Mouse (Mus musculus) MEL (cell line): ENCODE measurements around the gene Ern1. TPM values are rescaled to one million over a fixed set of nuclear protein-coding genes. Genes with fewer than 3 reads are reported as not detected.

ENCODE experiments used
- DNase-seq: peaks from one replicate; pipeline ENCODE4 v3.0.0; 2011; ENCODE audit warnings: low read depth, low spot score
- H3K27ac ChIP-seq: 2 replicates; pipeline ENCODE4 v1.5.1; 2012; ENCODE audit warnings: low read depth, mild to moderate bottlenecking, control low read depth, low read length, moderate library complexity; ENCODE audit not compliant: control insufficient read depth
- H3K27me3 ChIP-seq, 2 experiments: fragments of 150-350 bp in 1 of 2; sonication (generic) in 1 of 2; 2 replicates each; pipeline ENCODE4 v1.6.1; 2012; ENCODE audit warnings: low read length in 2 of 2, mild to moderate bottlenecking in 2 of 2, improper control_type of control experiment in 1 of 2, moderate library complexity in 1 of 2; ENCODE audit not compliant: insufficient read depth in 2 of 2, control insufficient read depth in 1 of 2
- H3K36me3 ChIP-seq, 2 experiments: 2 replicates each; pipeline ENCODE4 v1.6.1; 2012 to 2014; ENCODE audit warnings: low read length in 2 of 2, improper control_type of control experiment in 1 of 2, inconsistent platforms in 1 of 2, mild to moderate bottlenecking in 1 of 2; ENCODE audit not compliant: insufficient read depth in 2 of 2, control insufficient read depth in 1 of 2
- H3K4me1 ChIP-seq, 2 experiments: fragments of 150-350 bp in 1 of 2; sonication (generic) in 1 of 2; 2 replicates each; pipeline ENCODE4 v1.6.1; 2012; ENCODE audit warnings: low read length in 2 of 2, improper control_type of control experiment in 1 of 2, mild to moderate bottlenecking in 1 of 2; ENCODE audit not compliant: insufficient read depth in 2 of 2, control insufficient read depth in 1 of 2
- H3K4me3 ChIP-seq, 2 experiments: fragments of 150-350 bp in 1 of 2; sonication (generic) in 1 of 2; 2 replicates each; pipeline ENCODE4 v1.5.1; 2012; ENCODE audit warnings: low read depth in 2 of 2, low read length in 2 of 2, mild to moderate bottlenecking in 2 of 2, moderate library complexity in 2 of 2, control low read depth in 1 of 2, improper control_type of control experiment in 1 of 2; ENCODE audit not compliant: control insufficient read depth in 1 of 2, insufficient read depth in 1 of 2
- H3K79me2 ChIP-seq: 2 replicates; pipeline ENCODE4 v1.6.1; 2012; ENCODE audit warnings: mild to moderate bottlenecking, low read length, moderate library complexity; ENCODE audit not compliant: control insufficient read depth, poor library complexity, insufficient read depth
- H3K9ac ChIP-seq: 2 replicates; pipeline ENCODE4 v1.6.1; 2012; ENCODE audit warnings: low read depth, mild to moderate bottlenecking, control low read depth, low read length, moderate library complexity; ENCODE audit not compliant: control insufficient read depth, poor library complexity, severe bottlenecking
- H3K9me3 ChIP-seq: fragments of 150-350 bp; sonication (generic); replicated peaks from 2 replicates; pipeline ENCODE4 v1.6.1; 2012; ENCODE audit warnings: mild to moderate bottlenecking, low read length, improper control_type of control experiment, moderate library complexity; ENCODE audit not compliant: insufficient read depth
- BHLHE40 ChIP-seq: IDR thresholded peaks from 2 replicates; pipeline ENCODE4 v1.6.1; 2012; ENCODE audit warnings: low read depth, mild to moderate bottlenecking, inconsistent platforms, low read length, improper control_type of control experiment, borderline replicate concordance
- CHD1 ChIP-seq: IDR thresholded peaks from 2 replicates; pipeline ENCODE4 v1.6.1; 2012; ENCODE audit warnings: low read depth, mild to moderate bottlenecking, inconsistent platforms, low read length, improper control_type of control experiment
- CTCF ChIP-seq, 3 experiments: IDR thresholded peaks in 2 of 3; conservative IDR thresholded peaks in 1 of 3; 2 replicates each; pipeline ENCODE4 v1.5.1; 2011 to 2012; ENCODE audit warnings: low read length in 3 of 3, low read depth in 2 of 3, mild to moderate bottlenecking in 2 of 3, improper control_type of control experiment in 1 of 3, inconsistent platforms in 1 of 3, mixed read lengths in 1 of 3, moderate library complexity in 1 of 3; ENCODE audit not compliant: control insufficient read depth in 1 of 3, insufficient read depth in 1 of 3, poor library complexity in 1 of 3, severe bottlenecking in 1 of 3
- ELF1 ChIP-seq: IDR thresholded peaks from 2 replicates; pipeline ENCODE4 v1.6.1; 2014; ENCODE audit warnings: low read depth, mild to moderate bottlenecking, inconsistent platforms, low read length, improper control_type of control experiment, moderate library complexity
- EP300 ChIP-seq, 2 experiments: IDR thresholded peaks; 2 replicates each; pipeline ENCODE4 v1.6.1; 2011; ENCODE audit warnings: improper control_type of control experiment in 2 of 2, low read length in 2 of 2, low read depth in 1 of 2, mild to moderate bottlenecking in 1 of 2
- ETS1 ChIP-seq: IDR thresholded peaks from 2 replicates; pipeline ENCODE4 v1.6.1; 2012; ENCODE audit warnings: low read depth, mild to moderate bottlenecking, inconsistent platforms, low read length, improper control_type of control experiment, moderate library complexity
- GABPA ChIP-seq: IDR thresholded peaks from 2 replicates; pipeline ENCODE4 v1.6.1; 2012; ENCODE audit warnings: low read depth, mild to moderate bottlenecking, inconsistent platforms, low read length, improper control_type of control experiment, moderate library complexity
- GATA1 ChIP-seq: IDR thresholded peaks from 2 replicates; pipeline ENCODE4 v1.6.1; 2011; ENCODE audit warnings: low read depth, low read length, improper control_type of control experiment
- HCFC1 ChIP-seq: IDR thresholded peaks from 2 replicates; pipeline ENCODE4 v1.6.1; 2012; ENCODE audit warnings: low read depth, mild to moderate bottlenecking, inconsistent platforms, low read length, improper control_type of control experiment, moderate library complexity
- MAX ChIP-seq: IDR thresholded peaks from 2 replicates; pipeline ENCODE4 v1.6.1; 2011; ENCODE audit warnings: low read length, improper control_type of control experiment
- MAZ ChIP-seq: IDR thresholded peaks from 2 replicates; pipeline ENCODE4 v1.6.1; 2012; ENCODE audit warnings: low read depth, mild to moderate bottlenecking, inconsistent platforms, low read length, improper control_type of control experiment
- MEF2A ChIP-seq: IDR thresholded peaks from 2 replicates; pipeline ENCODE4 v1.6.1; 2014; ENCODE audit warnings: low read depth, mild to moderate bottlenecking, inconsistent platforms, low read length, improper control_type of control experiment; ENCODE audit not compliant: poor library complexity, insufficient replicate concordance, severe bottlenecking; ENCODE audit errors: extremely low read depth
- MXI1 ChIP-seq: IDR thresholded peaks from 2 replicates; pipeline ENCODE4 v1.6.1; 2011; ENCODE audit warnings: mild to moderate bottlenecking, low read depth, low read length, improper control_type of control experiment
- MYB ChIP-seq: IDR thresholded peaks from 2 replicates; pipeline ENCODE4 v1.6.1; 2011; ENCODE audit warnings: mild to moderate bottlenecking, low read depth, low read length, improper control_type of control experiment
- MYC ChIP-seq: IDR thresholded peaks from 2 replicates; pipeline ENCODE4 v1.6.1; 2011; ENCODE audit warnings: low read depth, mild to moderate bottlenecking, low read length, improper control_type of control experiment, moderate library complexity
- NRF1 ChIP-seq: IDR thresholded peaks from 2 replicates; pipeline ENCODE4 v1.6.1; 2014; ENCODE audit warnings: low read depth, mild to moderate bottlenecking, inconsistent platforms, low read length, improper control_type of control experiment, moderate library complexity; ENCODE audit not compliant: poor library complexity, insufficient read depth, severe bottlenecking
- POLR2A ChIP-seq, 2 experiments: IDR thresholded peaks; 2 replicates each; pipeline ENCODE4 v1.6.1; 2011 to 2012; ENCODE audit warnings: low read length in 2 of 2, mild to moderate bottlenecking in 2 of 2, control low read depth in 1 of 2, improper control_type of control experiment in 1 of 2, low read depth in 1 of 2, moderate library complexity in 1 of 2; ENCODE audit not compliant: control insufficient read depth in 1 of 2, insufficient read depth in 1 of 2, poor library complexity in 1 of 2
- POLR2AphosphoS2 ChIP-seq: IDR thresholded peaks from 2 replicates; pipeline ENCODE4 v1.6.1; 2011; ENCODE audit warnings: low read length, improper control_type of control experiment
- RAD21 ChIP-seq: IDR thresholded peaks from 2 replicates; pipeline ENCODE4 v1.6.1; 2011; ENCODE audit warnings: mild to moderate bottlenecking, low read depth, low read length, improper control_type of control experiment
- RCOR1 ChIP-seq: IDR thresholded peaks from 2 replicates; pipeline ENCODE4 v1.6.1; 2012; ENCODE audit warnings: low read depth, mild to moderate bottlenecking, inconsistent platforms, low read length, improper control_type of control experiment
- SIN3A ChIP-seq: IDR thresholded peaks from 2 replicates; pipeline ENCODE4 v1.6.1; 2012; ENCODE audit warnings: low read length, improper control_type of control experiment, inconsistent platforms
- SMC3 ChIP-seq: IDR thresholded peaks from 2 replicates; pipeline ENCODE4 v1.6.1; 2011; ENCODE audit warnings: low read depth, low read length, improper control_type of control experiment
- TAL1 ChIP-seq: IDR thresholded peaks from 2 replicates; pipeline ENCODE4 v1.6.1; 2012; ENCODE audit warnings: mild to moderate bottlenecking, inconsistent platforms, low read length, moderate library complexity, mixed read lengths
- TBP ChIP-seq: IDR thresholded peaks from 2 replicates; pipeline ENCODE4 v1.8.0; 2011; ENCODE audit warnings: low read depth, low read length, improper control_type of control experiment
- TCF12 ChIP-seq: IDR thresholded peaks from 2 replicates; pipeline ENCODE4 v1.6.1; 2014; ENCODE audit warnings: low read depth, mild to moderate bottlenecking, inconsistent platforms, low read length, improper control_type of control experiment, moderate library complexity
- USF1 ChIP-seq: IDR thresholded peaks from 2 replicates; pipeline ENCODE4 v1.6.1; 2014; ENCODE audit warnings: low read depth, mild to moderate bottlenecking, inconsistent platforms, low read length, improper control_type of control experiment, moderate library complexity
- USF2 ChIP-seq, 2 experiments: IDR thresholded peaks; 2 replicates each; pipeline ENCODE4 v1.6.1; 2011 to 2012; ENCODE audit warnings: improper control_type of control experiment in 2 of 2, low read length in 2 of 2, borderline replicate concordance in 1 of 2, inconsistent platforms in 1 of 2, low read depth in 1 of 2, mild to moderate bottlenecking in 1 of 2; ENCODE audit not compliant: insufficient read depth in 1 of 2
- ZC3H11A ChIP-seq: IDR thresholded peaks from 2 replicates; pipeline ENCODE4 v1.6.1; 2012; ENCODE audit warnings: low read depth, mild to moderate bottlenecking, inconsistent platforms, low read length, improper control_type of control experiment
- ZMIZ1 ChIP-seq: IDR thresholded peaks from 2 replicates; pipeline ENCODE4 v1.6.1; 2012; ENCODE audit warnings: low read depth, mild to moderate bottlenecking, inconsistent platforms, low read length, improper control_type of control experiment, moderate library complexity
- polyA plus RNA-seq, 2 experiments: library from polyadenylated mRNA; stranded (reverse) in 1 of 2; unstranded in 1 of 2; fragments of >175 nt in 1 of 2; fragments of >200 nt in 1 of 2; gene quantifications; 2 replicates each; pipeline versions ENCODE4 v1.2.1 to v1.2.4; 2012; ENCODE audit warnings: low replicate concordance in 2 of 2, low read depth in 1 of 2; ENCODE audit not compliant: insufficient read length in 2 of 2, insufficient read depth in 1 of 2, missing spikeins in 1 of 2
- total RNA-seq: library from RNA; depleted of rRNA; stranded (reverse); fragments of 300-350 nt; gene quantifications from 2 replicates; pipeline ENCODE4 v1.2.3, GENCODE M21; 2012

Gene Ern1
- total and polyA plus RNA-seq, 3 experiments: 4.3 to 5.7 TPM; not detected in 1

DNA sequence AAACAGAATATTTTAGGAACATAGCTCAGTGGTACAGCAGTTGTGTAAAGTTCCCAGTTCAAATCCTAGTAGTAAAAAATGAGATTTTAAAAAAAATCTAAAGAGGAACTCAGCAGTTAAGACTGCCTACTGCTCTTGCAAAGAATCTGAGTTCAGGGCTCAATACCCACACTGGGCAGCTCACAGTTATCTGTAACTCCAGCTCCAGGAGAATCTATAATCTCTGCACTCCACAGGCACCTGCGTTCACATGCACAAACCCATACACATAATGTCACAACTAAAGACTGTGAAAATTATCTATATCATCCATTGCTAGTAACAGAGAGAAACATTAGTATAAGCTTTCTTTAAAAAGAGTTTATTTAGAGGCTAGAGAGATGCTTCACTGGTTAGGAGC is 27.0 kb downstream of the Ern1 start:
- H3K4me3 ChIP-seq: no peak overlapping the region
- peaks cover 0 to 46% of the 10 kb centered on the region in 2 experiments; a peak in 2 of 4 replicates for H3K36me3 ChIP-seq
- no peaks in the 10 kb centered on the region for H3K9me3 ChIP-seq
- no peak overlapping the region for H3K9ac ChIP-seq
- no peaks in the 10 kb centered on the region for H3K27me3 ChIP-seq
- DNase-seq: peak; percentile 50
- TF ChIP-seq MAX (no peak), TCF12 (peak; percentile 62; the same call in 1 of the 2 replicates), TAL1 (peak; percentile 52), ETS1 (0 out of 2 replicates have a peak, but pooled peaks have one; percentile 18), GABPA (no peak), GATA1 (peak; percentile 60), MXI1 (no peak; the same call in 1 of the 2 replicates), POLR2A (IDR thresholded peaks at IDR 0.05; ENCODE audit: control insufficient read depth in 1 of 2, insufficient read depth in 1 of 2, low read depth in 1 of 2, low read length in 2 of 2, poor library complexity in 1 of 2) (no peak), RCOR1 (peak; percentile 94), ZMIZ1 (no peak), CTCF (IDR thresholded peaks at IDR 0.05 in 2 of 3, conservative IDR thresholded peaks at IDR 0.05 in 1 of 3; ENCODE audit: control insufficient read depth in 1 of 3, insufficient read depth in 1 of 3, low read depth in 2 of 3, low read length in 3 of 3, poor library complexity in 1 of 3, severe bottlenecking in 1 of 3) (no peak), MYC (no peak), BHLHE40 (no peak; the same call in 1 of the 2 replicates), TBP (no peak), SMC3 (no peak), HCFC1 (no peak), ELF1 (no peak), POLR2AphosphoS2 (no peak), SIN3A (no peak), RAD21 (no peak), MYB (no peak), EP300 (IDR thresholded peaks at IDR 0.05; ENCODE audit: low read depth in 1 of 2, low read length in 2 of 2) (peak in 1 of 2 experiments; percentile 47; a peak in 1 of 4 replicates), MEF2A (no peak), MAZ (no peak), ZC3H11A (no peak), USF2 (IDR thresholded peaks at IDR 0.05; ENCODE audit: borderline replicate concordance in 1 of 2, insufficient read depth in 1 of 2, low read depth in 1 of 2, low read length in 2 of 2) (no peak), CHD1 (no peak), NRF1 (no peak), USF1 (no peak)
- peaks cover 2% of the 10 kb centered on the region; the same call in 1 of the 2 replicates for H3K79me2 ChIP-seq
- H3K27ac ChIP-seq: no peak overlapping the region
- peaks cover 21 to 32% of the 10 kb centered on the region in 2 experiments for H3K4me1 ChIP-seq
